ENCODE assay signal across 19 mouse cellular contexts in the genomic region with DNA sequence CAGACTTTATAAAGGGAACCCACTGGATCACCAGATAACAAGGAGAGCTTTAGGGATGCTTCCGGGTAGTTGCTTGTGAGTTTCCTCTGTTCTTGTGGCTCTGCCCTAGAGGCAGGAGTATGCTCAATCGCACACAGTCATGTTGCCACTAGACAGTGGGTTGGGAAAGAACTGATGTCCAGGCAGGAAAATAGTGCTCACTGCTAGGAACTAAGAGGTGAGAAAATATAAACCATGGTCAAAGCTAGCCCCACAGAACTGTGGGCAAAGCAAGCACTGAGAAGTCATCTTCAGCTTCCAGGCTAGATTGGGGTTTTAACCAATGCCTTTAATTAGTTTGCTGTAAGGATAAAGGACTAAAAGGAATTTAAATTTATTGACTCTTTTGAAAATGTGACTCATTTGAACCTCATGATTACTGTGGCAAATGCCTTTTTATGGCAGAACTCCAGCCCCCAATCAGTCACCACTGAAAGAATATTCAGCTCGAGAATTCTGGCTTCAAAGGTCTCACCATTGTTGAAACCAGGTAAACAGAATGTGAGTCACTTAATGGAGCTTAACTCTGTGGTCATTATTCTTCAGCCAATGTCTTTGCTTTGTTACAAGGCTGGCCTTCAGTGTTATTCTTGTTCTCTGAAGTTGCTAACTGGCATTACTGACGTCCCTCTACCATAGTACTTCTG. TPM values are rescaled to one million over a fixed set of nuclear protein-coding genes. Genes with fewer than 3 reads are reported as not detected.
A peak's percentile ranks its signal among the peaks of the same experiment; 100 is the strongest.
DNase-seq lines count a peak whose midpoint lies in the region; ATAC-seq lines count a peak whose summit lies in the region.
"Had no signal": no experiment of that assay in that cellular context is flagged by ENCODE, and none has a peak within 500 bp of the region (broad histone marks: within the 10 kb centered on the region; RNA-seq: fewer than 3 reads in every experiment).

No protein-coding gene starts in this region.

- DNase-seq in adrenal gland, postnatal 14 days: peak; percentile 6
- no peak for DNase-seq in adrenal gland, adult 8-10 months
- peak; percentile 80 for DNase-seq in Muller cell, postnatal 12 days (ENCODE audit: inconsistent ontology term)
- DNase-seq in fibroblast of lung, adult 2 months (ENCODE audit: low read depth): peak; percentile 24
- no peak for DNase-seq in left cerebral cortex, adult 11 months (ENCODE audit: low spot score)
- DNase-seq: adrenal gland, postnatal 10 days; B cell, adult 2 months; cerebellum, adult 11-12 months; cerebellum, adult 2 months; cerebellum, adult 9-10 months; cerebellum, postnatal 10 days; cerebellum, postnatal 25 days had no signal

- no peak for ATAC-seq in megakaryocyte, adult 5-6 weeks (ENCODE audit: poor library complexity, severe bottlenecking)
- ATAC-seq: activated CD4-positive, CD25-positive, alpha-beta regulatory T cell, adult 4 months; CD4-positive, CD25-positive, alpha-beta regulatory T cell, adult 4 months; forebrain, embryonic 14.5 days; forebrain, embryonic 16.5 days had no signal

RNA-seq across cellular contexts. Expression of gene Mmp10, which starts 24.2 kb away (rescaled TPM):
- total RNA-seq in adrenal gland, postnatal 14 days (2021): not detected in 2 replicates
- not detected for total RNA-seq in adrenal gland, adult 8-10 months (2022)
- total RNA-seq in megakaryocyte, adult 5-6 weeks (2015): not detected in 2 replicates
- total RNA-seq in megakaryocyte, adult 5-6 weeks (2017): not detected in 2 replicates
- total RNA-seq: adrenal gland, postnatal 10 days; adrenal gland, postnatal 36 days had no signal

RNA-seq across cellular contexts. Expression of gene Mmp8, which starts 31.9 kb away (rescaled TPM):
- 0.34 and 0.59 TPM in 2 replicates for total RNA-seq in adrenal gland, postnatal 14 days (2021)
- total RNA-seq in adrenal gland, adult 8-10 months (2022): under 1 TPM in 3 of 4 experiments, not detected in 1; 0.11 to 0.29 (median 0.28) TPM
- total RNA-seq in megakaryocyte, adult 5-6 weeks (2015): 404 and 435 TPM in 2 replicates
- total RNA-seq in megakaryocyte, adult 5-6 weeks (2017): 512 and 543 TPM in 2 replicates
- total RNA-seq: CH12.LX had no signal

RNA-seq across cellular contexts. Expression of gene Mmp27, which starts 44.8 kb away (rescaled TPM):
- total RNA-seq in adrenal gland, postnatal 14 days (2021): 1.8 and 2.1 TPM in 2 replicates
- 1 to 10 TPM in 2 of 4 experiments, under 1 TPM in 2; 0.32 to 7.6 (median 3.3) TPM for total RNA-seq in adrenal gland, adult 8-10 months (2022)
- total RNA-seq in megakaryocyte, adult 5-6 weeks (2015): 0.13 and 0.21 TPM in 2 replicates
- 0.45 and 0.66 TPM in 2 replicates for total RNA-seq in megakaryocyte, adult 5-6 weeks (2017)
- total RNA-seq: CH12.LX had no signal

Comparison
In these comparisons a context has a peak if more than half of its experiments do, and no peak if none do; other contexts are left out.
1. DNase-seq: peak in adrenal gland, postnatal 14 days (single experiment), Muller cell, postnatal 12 days (single experiment) and fibroblast of lung, adult 2 months (single experiment); none in adrenal gland, adult 8-10 months (single experiment) and left cerebral cortex, adult 11 months (single experiment).
2. RNA of gene Mmp8, which starts 31.9 kb away (total RNA-seq): 404 to 543 TPM in megakaryocyte, adult 5-6 weeks; 0.34 to 0.59 TPM in adrenal gland, postnatal 14 days and 0.11 to 0.29 TPM in adrenal gland, adult 8-10 months; every median in the first group is over 100 times any median in the second.